Mouse (Mus musculus): ENCODE measurements around the gene Tnni2.

Tnni2 gene

GRCm38 (mm10) chr7:142460636-142461077 lies 19.0 kb downstream of the Tnni2 start, which contains the start of gene Lsp1:
Gene Lsp1, plus strand, starts transcription at chr7:142460809.
- DNase-seq (ENCODE audit: low spot score) = no peak

- no peak for DNase-seq (ENCODE audit: low spot score)
These were observed 19.8 kb downstream of the Tnni2 start for GRCm38 (mm10) chr7:142461446-142461845.

- DNase-seq (ENCODE audit: low spot score) = no peak
These were observed 20.6 kb downstream of the Tnni2 start for GRCm38 (mm10) chr7:142462190-142462589.

GRCm38 (mm10) chr7:142462594-142463078 lies 21.0 kb downstream of the Tnni2 start:
- no peak for DNase-seq (ENCODE audit: low spot score)

- no peak for DNase-seq (ENCODE audit: low spot score)
These were observed 28.6 kb downstream of the Tnni2 start for GRCm38 (mm10) chr7:142470171-142470691.

- DNase-seq (ENCODE audit: low spot score) = peak; percentile 67
These were observed 29.3 kb downstream of the Tnni2 start for GRCm38 (mm10) chr7:142470808-142471413.

DNA sequence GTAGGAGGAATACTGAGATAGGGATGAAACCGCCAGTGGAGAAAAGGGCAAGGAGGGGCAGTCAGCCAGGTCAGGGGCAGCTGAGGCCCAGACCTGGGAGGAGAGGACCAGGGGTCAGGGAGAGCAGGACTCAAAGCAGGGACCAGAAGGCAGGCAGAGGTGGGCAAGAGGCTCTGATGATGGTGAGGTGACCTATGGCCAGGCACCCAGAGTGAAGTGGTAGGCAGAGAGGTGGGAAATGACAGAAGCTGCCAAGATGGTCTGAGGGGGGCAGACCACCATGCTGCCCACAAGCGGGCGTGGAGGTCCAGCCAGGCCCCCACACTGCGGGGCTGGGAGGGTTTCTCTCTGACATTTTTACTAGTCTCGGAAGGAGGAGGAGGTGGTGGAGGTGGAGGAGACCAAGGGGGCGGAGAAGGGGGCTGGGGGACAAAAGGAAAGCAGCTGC lies 29.8 kb downstream of the Tnni2 start:
- DNase-seq (ENCODE audit: low spot score) = no peak

GRCm38 (mm10) chr7:142471884-142472570 lies 30.4 kb downstream of the Tnni2 start:
- no peak for DNase-seq (ENCODE audit: low spot score)

DNA sequence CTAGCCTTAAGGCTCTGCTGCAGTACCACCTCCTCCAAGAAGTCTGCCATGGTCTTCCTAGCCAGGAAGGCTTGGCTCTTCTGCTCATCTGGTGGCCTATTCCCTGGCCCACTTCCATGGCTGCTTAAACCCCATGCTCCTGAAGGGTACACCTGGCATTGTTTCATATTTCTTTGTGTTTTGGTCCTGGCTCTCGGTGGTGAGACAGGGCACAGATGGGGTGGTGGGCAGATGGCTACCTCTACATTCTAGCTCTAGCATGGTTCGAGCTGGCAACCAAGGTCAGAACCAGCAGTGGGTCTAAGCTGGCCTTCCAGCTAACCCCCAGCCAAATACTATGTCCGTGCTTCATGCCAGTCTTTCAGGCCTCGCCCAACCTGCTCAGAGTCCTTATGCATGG lies 31.3 kb downstream of the Tnni2 start:
- no peak for DNase-seq (ENCODE audit: low spot score)

GRCm38 (mm10) chr7:142473476-142473875 lies 31.9 kb downstream of the Tnni2 start:
- no peak for DNase-seq (ENCODE audit: low spot score)

DNA sequence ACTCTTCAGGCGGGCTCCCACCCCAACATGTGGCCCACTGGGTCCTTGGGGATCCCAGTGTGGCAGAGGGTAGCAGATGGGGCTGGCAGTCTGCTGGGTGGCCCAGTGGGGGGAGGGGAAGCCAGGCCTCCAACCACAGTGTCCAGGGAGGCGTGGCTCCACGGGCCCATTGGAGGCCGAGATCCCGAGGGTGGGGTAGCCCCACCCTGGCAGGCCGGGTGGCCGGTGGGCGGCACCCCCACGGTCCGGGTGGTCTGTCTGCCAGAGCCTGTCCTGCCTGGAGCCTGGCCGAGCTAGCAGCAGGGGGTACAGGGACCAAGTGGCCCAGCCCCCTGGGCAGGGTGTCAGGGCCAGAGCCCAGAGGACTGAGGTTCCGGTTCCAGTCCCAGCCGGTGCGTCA lies 33.2 kb downstream of the Tnni2 start:
- DNase-seq (ENCODE audit: low spot score) = no peak

- DNase-seq (ENCODE audit: low spot score) = no peak
These were observed 34.0 kb downstream of the Tnni2 start for GRCm38 (mm10) chr7:142475641-142476040.

DNA sequence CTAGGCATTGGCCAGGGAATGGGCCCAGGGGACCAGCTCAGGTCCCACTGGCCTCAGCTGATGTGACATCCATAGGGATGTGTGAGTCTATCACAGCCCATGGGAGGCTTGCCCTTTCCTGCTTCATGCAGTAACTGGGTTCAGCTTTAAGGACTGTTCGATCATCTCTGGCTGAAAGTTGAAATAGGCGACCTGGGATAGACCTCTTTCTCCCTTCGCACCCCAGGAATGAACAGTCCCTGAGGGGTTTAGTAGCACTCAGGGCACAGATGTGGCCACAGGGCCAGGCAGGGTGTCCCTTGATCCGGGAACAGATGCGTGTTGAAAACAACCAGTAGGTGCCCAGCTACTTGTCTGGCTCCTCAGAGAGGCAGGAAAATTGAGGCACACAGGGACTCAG lies 34.7 kb downstream of the Tnni2 start:
- no peak for DNase-seq (ENCODE audit: low spot score)

DNA sequence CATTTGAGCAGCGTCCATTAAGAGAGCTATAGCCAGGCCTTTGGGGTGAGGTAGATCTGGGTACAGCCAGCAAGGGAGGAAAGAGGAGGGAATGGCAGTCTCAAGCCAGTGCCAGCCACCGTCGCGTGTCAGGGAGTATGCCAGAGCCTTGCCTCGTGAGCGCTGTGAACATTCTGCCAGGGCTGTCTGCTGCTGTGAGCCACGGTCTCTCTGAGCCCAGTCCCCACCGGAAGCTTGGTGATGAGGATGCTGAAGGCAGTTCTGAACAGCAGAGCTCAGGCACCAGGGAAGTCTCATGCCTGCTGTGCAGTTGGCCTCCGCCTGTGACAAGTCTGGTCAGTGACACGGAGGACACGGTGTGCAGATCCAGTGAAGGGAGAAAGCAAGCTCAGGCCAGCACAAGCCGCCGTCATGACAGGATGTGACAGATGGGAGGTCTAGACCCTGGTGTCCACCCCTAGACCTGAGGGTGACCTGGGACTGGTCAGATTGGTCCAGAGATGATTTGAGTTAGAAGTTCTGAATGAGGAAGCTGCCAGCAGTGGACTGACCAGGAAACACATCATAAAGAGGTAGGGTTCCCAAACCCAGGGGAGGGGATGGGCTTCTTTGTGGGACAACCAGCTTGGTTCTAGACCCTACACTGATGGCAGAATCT lies 35.3 kb downstream of the Tnni2 start:
- DNase-seq (ENCODE audit: low spot score) = no peak

DNA sequence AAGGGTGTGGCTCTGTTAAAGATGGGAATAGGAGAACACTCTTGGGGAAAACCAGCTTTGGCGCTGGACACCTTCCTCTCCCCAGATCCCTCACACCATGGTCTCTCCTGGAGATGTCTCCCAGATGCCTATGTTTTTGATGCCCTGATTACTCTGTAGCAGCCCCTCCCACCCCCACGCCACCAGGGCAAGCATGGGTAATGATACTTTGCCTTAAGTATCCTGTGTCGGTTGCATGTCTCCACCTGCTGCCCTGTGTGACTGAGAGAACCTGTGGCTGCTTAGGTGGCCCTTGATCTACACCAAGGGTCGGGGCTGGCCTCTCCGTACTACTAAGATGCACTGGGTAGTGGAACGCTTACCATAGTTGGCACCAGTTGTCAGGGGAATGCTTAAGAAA lies 36.4 kb downstream of the Tnni2 start:
- no peak for DNase-seq (ENCODE audit: low spot score)

DNA sequence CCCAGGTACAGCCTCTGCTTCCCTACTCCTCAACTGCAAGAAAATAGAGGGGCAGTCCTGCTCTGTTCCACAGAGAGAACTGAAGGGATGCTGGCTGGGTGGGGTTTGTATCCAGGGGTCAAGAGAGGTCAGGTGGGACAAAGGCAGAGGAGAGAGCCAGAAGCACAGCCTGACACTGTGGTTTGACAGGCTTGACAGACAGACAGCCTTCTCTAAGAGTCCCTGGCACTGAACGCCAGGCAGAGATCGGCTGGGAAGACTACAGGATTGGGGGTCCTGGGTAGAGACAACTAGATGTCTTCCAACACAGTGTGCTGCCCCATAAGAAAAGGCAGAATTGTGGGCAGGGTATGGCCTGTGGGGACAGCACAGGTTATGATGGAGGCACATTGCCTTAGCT lies 37.0 kb downstream of the Tnni2 start:
- DNase-seq (ENCODE audit: low spot score) = no peak

DNA sequence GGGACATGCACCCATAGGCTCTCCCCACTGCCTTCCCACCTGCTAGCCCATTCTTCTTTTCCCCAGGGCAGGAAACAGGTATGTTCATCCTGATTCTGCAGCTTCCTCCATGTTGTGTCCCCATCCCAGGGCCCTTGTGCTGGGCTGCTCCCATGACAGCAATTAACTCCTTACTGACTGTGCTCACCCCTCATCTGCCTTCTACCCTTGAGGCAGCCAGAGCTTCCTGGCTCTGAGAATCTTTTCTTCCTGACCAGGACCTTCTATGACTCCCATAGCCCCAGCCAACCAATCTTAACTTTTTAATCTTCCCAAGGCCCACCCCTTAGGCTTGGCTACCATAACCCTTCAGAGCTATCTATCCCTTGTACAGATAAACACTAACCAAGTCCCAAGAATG lies 37.7 kb downstream of the Tnni2 start:
- DNase-seq (ENCODE audit: low spot score) = no peak

- DNase-seq (ENCODE audit: low spot score) = no peak
These were observed 38.3 kb downstream of the Tnni2 start for GRCm38 (mm10) chr7:142479886-142480285.

DNA sequence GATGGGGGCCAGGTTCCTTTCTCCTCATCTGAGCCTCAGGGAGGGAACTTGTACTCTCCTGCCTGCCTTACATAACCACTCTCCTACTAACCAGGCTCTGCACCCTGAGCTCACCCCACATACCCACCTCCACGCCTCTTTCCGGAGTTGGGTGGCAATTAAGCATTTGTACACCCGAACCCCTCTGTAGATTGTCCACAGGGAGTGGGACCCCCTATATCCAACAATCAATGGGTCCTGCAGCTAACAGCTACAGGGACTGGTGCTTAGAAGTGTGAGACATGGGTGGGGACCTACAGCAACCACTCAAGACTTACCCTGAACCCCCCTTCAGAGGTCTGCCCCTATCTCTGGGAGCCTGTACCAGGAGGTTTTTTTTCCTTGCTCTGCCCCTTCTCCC lies 39.1 kb downstream of the Tnni2 start:
- no peak for DNase-seq (ENCODE audit: low spot score)

GRCm38 (mm10) chr7:142481186-142481567 lies 39.6 kb downstream of the Tnni2 start:
- DNase-seq (ENCODE audit: low spot score) = peak; percentile 84

DNA sequence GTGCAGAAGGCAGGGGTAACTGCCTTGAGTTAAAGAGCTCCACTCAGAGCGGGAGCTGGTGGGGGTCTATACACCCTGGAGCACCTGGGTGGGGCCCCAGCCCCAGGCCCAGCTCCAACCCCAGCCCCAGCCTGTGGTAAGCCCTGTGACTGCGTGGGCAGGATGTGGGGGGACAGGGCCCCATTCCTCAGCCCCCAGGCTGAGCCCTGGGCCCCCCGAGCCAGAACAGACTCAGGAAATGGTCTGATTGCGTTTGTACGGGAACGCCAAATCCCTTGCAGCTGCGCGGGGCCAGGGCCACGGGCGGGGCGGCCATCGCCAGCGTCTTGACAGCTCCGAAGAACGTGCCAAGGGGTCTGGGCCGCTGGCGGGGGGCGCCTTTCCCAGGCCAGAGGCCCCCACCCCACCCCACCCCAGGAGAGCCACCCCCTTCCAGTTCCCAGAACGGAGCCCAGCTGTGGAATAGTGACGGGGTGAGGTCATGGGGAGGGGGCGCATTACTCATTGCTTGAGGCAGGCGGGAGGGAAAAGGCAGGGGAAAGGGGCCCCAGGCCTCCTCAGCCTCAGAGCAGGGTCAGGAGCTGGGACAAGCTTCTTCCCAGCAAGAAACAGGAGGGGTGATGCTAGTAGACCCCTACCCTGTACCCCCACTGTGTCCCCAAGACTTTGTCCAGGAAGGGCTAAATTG lies 40.1 kb downstream of the Tnni2 start:
- peak; percentile 56 for DNase-seq (ENCODE audit: low spot score)

GRCm38 (mm10) chr7:142482256-142482609 lies 40.6 kb downstream of the Tnni2 start:
- no peak for DNase-seq (ENCODE audit: low spot score)
